Mouse (Mus musculus) midbrain, embryonic 15.5 days (tissue): ENCODE results near the gene Ccnd3. TPM values are rescaled to one million over a fixed set of nuclear protein-coding genes. Genes with fewer than 3 reads are reported as not detected.
"Not testable (repeated sequence)": the region's sequence is repeated elsewhere in the genome, so short reads cannot be mapped to it uniquely, and the experiment has no call there.

Experiments used
- ATAC-seq: fragments of 200-750 bp; cut with Nextera tagmentation; replicated peaks from 2 replicates; pipeline ENCODE4 v1.8.0; 2017; ENCODE audit warnings: moderate TSS enrichment
- H3K27ac ChIP-seq: fragments of 300-500 bp; sonication (generic); 2 replicates; pipeline ENCODE4 v1.5.1; 2015; ENCODE audit warnings: mild to moderate bottlenecking, inconsistent platforms
- H3K27me3 ChIP-seq: fragments of 300-500 bp; sonication (generic); replicated peaks from 2 replicates; pipeline ENCODE4 v1.6.1; 2015; ENCODE audit warnings: inconsistent platforms
- H3K36me3 ChIP-seq: fragments of 300-500 bp; sonication (generic); replicated peaks from 2 replicates; pipeline ENCODE4 v1.6.1; 2015; ENCODE audit warnings: inconsistent platforms
- H3K4me1 ChIP-seq: fragments of 300-500 bp; sonication (generic); 2 replicates; pipeline ENCODE4 v1.6.1; 2015; ENCODE audit warnings: inconsistent platforms
- H3K4me2 ChIP-seq: fragments of 300-500 bp; sonication (generic); 2 replicates; pipeline ENCODE4 v1.6.1; 2015; ENCODE audit warnings: inconsistent platforms, mild to moderate bottlenecking, moderate library complexity
- H3K4me3 ChIP-seq: fragments of 300-500 bp; sonication (generic); 2 replicates; pipeline ENCODE4 v1.5.1; 2015; ENCODE audit warnings: mild to moderate bottlenecking, inconsistent platforms
- H3K9ac ChIP-seq: fragments of 300-500 bp; sonication (generic); 2 replicates; pipeline ENCODE4 v1.6.1; 2015; ENCODE audit warnings: mild to moderate bottlenecking, inconsistent platforms
- H3K9me3 ChIP-seq: fragments of 300-500 bp; sonication (generic); 2 replicates; pipeline ENCODE4 v1.6.1; 2016; ENCODE audit warnings: inconsistent platforms
- WGBS: fragments of 180-500 bp; shearing (Covaris S2); methylation state at CpG from one replicate; pipeline ENCODE4 v1.1.7; 2015; ENCODE audit warnings: mixed read lengths; 5-methylcytosine and 5-hydroxymethylcytosine counted together
- polyA plus RNA-seq: library from polyadenylated mRNA; unstranded; fragments of >200 nt; fragmentation: Nextera tagmentation; extraction: Ambion mirVana; gene quantifications from 2 replicates; pipeline ENCODE4 v1.2.1, GENCODE M21; 2015

Gene Ccnd3
- polyA plus RNA-seq, 1 experiment from 2014 or later = 74.0 TPM

DNA sequence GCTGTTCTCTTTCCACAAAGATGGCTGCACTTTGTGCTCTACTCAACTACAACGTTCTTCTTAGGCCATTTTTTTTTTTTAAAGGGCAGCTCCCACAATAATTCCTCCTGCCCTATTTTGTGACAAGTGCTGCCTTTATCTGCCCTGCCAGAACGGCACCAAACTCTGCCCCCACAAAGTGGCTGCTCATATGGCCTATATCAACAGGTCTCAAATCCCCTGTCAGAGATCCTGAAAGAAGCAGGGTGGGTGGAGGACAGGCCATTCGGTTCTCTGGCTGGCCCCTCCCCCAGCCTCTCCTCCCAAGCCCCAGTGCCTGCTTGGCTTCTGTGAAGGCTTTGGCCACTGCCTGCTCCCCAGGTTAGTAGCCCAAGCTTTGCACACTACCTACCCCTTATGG is 19.9 kb upstream of the Ccnd3 start:
- no peak overlapping the region for H3K27ac ChIP-seq
- no peak overlapping the region for H3K4me3 ChIP-seq
- no peak overlapping the region for H3K4me2 ChIP-seq
- peaks cover 12% of the 10 kb centered on the region; the same call in 1 of the 2 replicates for H3K36me3 ChIP-seq
- ATAC-seq = no peak
- H3K9me3 ChIP-seq = no peaks in the 10 kb centered on the region
- H3K9ac ChIP-seq = no peak overlapping the region
- no peaks in the 10 kb centered on the region for H3K4me1 ChIP-seq
- WGBS = 8% methylated on average over 3 of the region's 3 CpGs
- no peaks in the 10 kb centered on the region for H3K27me3 ChIP-seq

- H3K4me2 ChIP-seq = no peak overlapping the region
- 77% methylated on average over 3 of the region's 3 CpGs for WGBS
- H3K4me3 ChIP-seq = no peak overlapping the region
- no peaks in the 10 kb centered on the region for H3K9me3 ChIP-seq
- no peak overlapping the region for H3K9ac ChIP-seq
- no peak overlapping the region for H3K27ac ChIP-seq
- ATAC-seq = no peak
- peaks cover 17% of the 10 kb centered on the region; the same call in 1 of the 2 replicates for H3K36me3 ChIP-seq
- no peaks in the 10 kb centered on the region for H3K4me1 ChIP-seq
- no peaks in the 10 kb centered on the region for H3K27me3 ChIP-seq
Measured at GRCm38 (mm10) chr17:47485791-47486190, 19.1 kb upstream of the Ccnd3 start.

DNA sequence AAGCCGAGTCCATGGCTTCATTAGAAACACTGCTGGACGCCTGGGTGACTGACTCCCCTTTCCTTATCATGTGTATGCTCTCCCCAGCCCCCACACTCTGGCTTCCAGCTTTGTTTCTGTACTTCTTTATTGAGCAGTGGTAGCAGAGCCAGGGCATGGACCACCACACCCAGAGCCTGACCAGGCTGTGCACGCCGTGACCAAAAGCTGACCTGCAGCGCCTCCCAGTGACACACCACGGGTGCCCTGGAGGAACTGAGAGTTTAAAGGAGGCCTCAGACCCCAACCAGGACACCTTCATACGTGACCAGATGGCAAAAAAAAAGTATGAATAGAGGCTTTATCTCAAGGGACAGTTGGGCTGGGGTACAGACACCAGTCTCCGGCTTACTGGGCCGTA is 14.1 kb upstream of the Ccnd3 start:
- Histone ChIP-seq H3K36me3 (peaks cover 45% of the 10 kb centered on the region), H3K27ac (no peak overlapping the region), H3K27me3 (no peaks in the 10 kb centered on the region), H3K4me2 (no peak overlapping the region), H3K4me1 (no peaks in the 10 kb centered on the region), H3K9ac (no peak overlapping the region), H3K4me3 (no peak overlapping the region), H3K9me3 (no peaks in the 10 kb centered on the region)
- ATAC-seq = no peak
- 84% methylated on average over 9 of the region's 9 CpGs for WGBS

DNA sequence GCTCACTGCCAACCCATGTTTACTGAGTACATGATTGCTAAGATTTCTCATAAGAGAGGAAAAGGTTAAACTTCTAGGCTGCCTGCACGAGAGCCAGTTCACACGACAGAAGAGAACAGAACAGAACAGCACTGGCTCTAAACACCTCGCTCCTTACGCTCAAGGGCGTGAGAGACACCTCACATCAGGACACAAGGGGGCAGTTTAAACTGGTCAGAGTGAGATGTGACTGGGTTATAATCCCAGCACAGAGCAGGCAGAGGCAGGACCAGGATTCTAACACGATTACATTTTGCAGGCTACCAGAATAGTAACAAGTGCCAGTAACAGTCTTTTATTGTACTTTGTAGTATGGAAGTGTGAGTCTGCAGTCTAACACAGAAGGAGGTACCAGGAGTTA is 12.1 kb upstream of the Ccnd3 start:
- Histone ChIP-seq H3K4me3 (no peak overlapping the region), H3K36me3 (peaks cover 52% of the 10 kb centered on the region), H3K4me2 (no peak overlapping the region), H3K9ac (no peak overlapping the region), H3K9me3 (no peaks in the 10 kb centered on the region), H3K27ac (no peak overlapping the region), H3K27me3 (no peaks in the 10 kb centered on the region), H3K4me1 (no peaks in the 10 kb centered on the region)
- WGBS = 82% methylated on average over 6 of the region's 6 CpGs
- no peak for ATAC-seq

- 88% methylated on average over 6 of the region's 6 CpGs for WGBS
- Histone ChIP-seq H3K4me2 (no peak overlapping the region), H3K36me3 (peaks cover 56% of the 10 kb centered on the region), H3K27ac (no peak overlapping the region), H3K27me3 (no peaks in the 10 kb centered on the region), H3K4me1 (no peaks in the 10 kb centered on the region), H3K9ac (no peak overlapping the region), H3K9me3 (no peaks in the 10 kb centered on the region), H3K4me3 (no peak overlapping the region)
- no peak for ATAC-seq
Measured at GRCm38 (mm10) chr17:47493653-47494052, 11.2 kb upstream of the Ccnd3 start.

DNA sequence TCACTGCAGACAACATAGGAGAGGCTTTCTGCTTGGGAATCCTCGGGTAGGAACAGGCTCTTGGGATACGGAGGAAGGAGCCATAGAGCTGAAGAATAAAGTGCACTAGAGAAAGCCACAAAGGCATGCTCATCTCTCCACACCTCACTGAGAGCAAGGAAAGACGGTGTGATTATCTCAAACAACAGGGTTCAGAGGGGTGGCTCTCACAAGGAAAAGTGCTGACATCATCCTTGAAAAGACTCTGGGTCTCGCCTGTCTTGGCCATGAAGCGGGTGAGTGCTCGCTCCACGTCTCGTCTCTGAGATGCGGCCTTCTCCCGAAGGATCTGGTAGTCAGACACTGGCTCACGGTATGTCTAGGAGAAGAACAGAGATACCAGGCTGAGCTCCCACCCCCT is 10.7 kb upstream of the Ccnd3 start:
- 93% methylated on average over 11 of the region's 11 CpGs for WGBS
- H3K27me3 ChIP-seq = no peaks in the 10 kb centered on the region
- peaks cover 54% of the 10 kb centered on the region for H3K36me3 ChIP-seq
- H3K4me2 ChIP-seq = no peak overlapping the region
- H3K9me3 ChIP-seq = no peaks in the 10 kb centered on the region
- no peak overlapping the region for H3K27ac ChIP-seq
- ATAC-seq = no peak
- no peak overlapping the region for H3K4me3 ChIP-seq
- no peak overlapping the region for H3K9ac ChIP-seq
- H3K4me1 ChIP-seq = no peaks in the 10 kb centered on the region

DNA sequence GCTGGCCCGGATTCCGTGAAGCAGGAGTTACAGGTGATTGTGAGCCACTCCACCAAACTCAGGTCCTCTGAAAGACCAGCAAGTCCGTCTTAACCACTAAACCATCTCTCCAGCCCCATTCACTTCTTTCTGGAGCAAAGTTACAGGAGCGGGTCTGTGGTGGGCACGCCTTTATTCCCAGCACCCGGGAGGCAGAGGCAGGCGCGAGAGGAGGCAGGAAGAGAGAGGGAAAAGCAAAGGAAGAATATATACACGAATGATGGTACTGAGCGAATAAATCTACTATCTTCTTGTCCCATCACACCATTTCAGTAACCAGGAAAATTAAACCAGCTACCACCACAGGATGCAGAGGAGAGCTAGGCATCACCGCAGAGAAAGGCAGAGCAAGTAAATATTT is 3.3 kb upstream of the Ccnd3 start:
- no peaks in the 10 kb centered on the region for H3K9me3 ChIP-seq
- peak overlapping the region; percentile 89 for H3K4me2 ChIP-seq
- H3K4me1 ChIP-seq = peaks cover 23% of the 10 kb centered on the region
- H3K9ac ChIP-seq = peak overlapping the region; percentile 96
- peak; percentile 16 for ATAC-seq
- peaks cover 12% of the 10 kb centered on the region; the same call in 1 of the 2 replicates for H3K36me3 ChIP-seq
- peak overlapping the region; percentile 88 for H3K27ac ChIP-seq
- H3K4me3 ChIP-seq = peak overlapping the region; percentile 92
- H3K27me3 ChIP-seq = no peaks in the 10 kb centered on the region
- WGBS = 9% methylated on average over 11 of the region's 11 CpGs

DNA sequence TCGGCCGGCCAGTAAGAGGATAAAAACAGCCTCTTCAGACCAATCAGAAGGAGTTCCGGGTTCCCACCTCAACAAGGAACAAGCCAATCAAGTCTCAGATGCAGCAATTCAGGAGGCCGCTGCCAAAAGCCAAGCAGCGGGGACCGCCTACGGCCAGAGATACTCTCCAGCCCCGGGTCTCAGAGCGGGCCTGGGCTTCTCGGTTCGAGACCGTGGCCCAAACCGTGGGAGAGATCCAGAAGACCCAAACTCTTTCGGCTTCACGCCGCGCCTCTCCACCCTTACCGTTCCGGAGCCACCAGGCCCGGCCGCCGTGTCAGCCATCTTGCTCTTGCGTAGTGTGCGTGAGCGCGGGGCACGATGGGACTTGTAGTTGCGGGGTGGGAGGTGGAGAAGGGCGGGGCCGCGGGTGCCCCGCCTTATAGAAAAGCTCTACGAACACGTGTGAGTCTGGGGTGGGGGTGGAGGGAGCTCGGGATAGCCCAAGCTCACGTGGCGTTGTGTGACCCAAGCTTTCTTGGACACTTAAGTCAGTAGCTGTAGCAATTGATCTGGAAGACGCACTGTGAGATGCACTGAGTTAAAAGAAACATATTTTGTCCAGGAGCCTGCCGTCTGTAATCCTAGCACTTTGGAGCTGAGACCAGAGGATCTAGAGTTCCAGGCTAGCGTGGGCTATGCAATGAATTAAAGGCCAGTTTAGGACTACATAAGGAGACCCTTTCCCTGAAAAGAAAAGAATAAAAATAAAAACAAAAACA is 2.7 kb upstream of the Ccnd3 start, which contains the start of gene Taf8:
Taf8 (minus strand) TSS at position 347 of the 761 bp plus-strand sequence.
- Histone ChIP-seq H3K27me3 (no peaks in the 10 kb centered on the region), H3K27ac (peak within 1 kb of the TSS; percentile 88), H3K9ac (peak within 1 kb of the TSS; percentile 96), H3K36me3 (0 out of 2 replicates have a peak, but pooled peaks cover 8% of the 10 kb centered on the region), H3K4me2 (peak within 1 kb of the TSS; percentile 89), H3K4me1 (peaks cover 23% of the 10 kb centered on the region), H3K4me3 (peak within 1 kb of the TSS; percentile 92), H3K9me3 (no peaks in the 10 kb centered on the region)
- WGBS = under 1% methylated on average over 40 of the region's 40 CpGs
- ATAC-seq = peak; percentile 97

DNA sequence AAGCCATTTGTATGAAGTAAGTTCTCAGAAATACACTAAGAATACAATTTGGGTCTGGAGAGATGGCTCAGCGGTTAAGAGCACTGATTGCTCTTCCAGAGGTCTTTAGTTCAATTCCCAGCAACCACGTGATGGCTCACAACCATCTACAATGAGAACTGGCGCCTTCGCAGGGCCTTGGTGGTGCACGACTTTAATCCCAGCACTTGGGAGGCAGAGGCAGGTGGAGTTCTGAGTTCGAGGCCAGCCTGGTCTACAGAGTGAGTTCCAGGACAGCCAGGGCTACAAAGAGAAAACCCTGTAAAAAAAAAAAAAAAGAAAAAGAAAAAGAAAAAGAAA is 2.2 kb upstream of the Ccnd3 start:
- peak overlapping the region; percentile 92 for H3K4me3 ChIP-seq
- 76% methylated on average over 6 of the region's 6 CpGs for WGBS
- H3K36me3 ChIP-seq, H3K27me3 ChIP-seq, H3K9ac ChIP-seq, ATAC-seq, H3K9me3 ChIP-seq: not testable (repeated sequence)
- peaks cover 23% of the 10 kb centered on the region for H3K4me1 ChIP-seq
- H3K27ac ChIP-seq = 0 out of 2 replicates have a peak overlapping the region, but pooled peaks have one; percentile 20
- peak overlapping the region; percentile 89; the same call in 1 of the 2 replicates for H3K4me2 ChIP-seq

DNA sequence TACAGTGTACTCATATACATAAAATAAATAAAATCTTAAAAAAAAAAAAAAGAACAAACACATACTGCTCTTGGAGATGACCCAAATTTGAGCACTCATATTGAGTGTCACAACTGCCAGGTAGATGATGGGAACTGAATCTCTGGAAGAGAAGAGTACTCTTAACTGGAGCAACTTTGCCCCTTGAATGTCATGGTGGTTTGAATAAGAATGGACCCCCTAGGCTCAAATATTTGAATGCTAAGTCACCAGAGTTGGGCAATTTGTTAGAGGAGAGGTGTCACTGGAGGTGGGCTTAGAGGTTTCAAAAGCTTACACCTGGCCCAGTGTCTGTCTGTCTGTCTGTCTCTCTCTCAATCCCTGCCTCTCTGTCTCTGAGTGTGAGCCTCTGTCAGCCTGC is 1.2 kb upstream of the Ccnd3 start:
- no peaks in the 10 kb centered on the region for H3K9me3 ChIP-seq
- H3K27ac ChIP-seq = no peak overlapping the region
- H3K4me2 ChIP-seq = no peak overlapping the region
- H3K27me3 ChIP-seq = no peaks in the 10 kb centered on the region
- ATAC-seq = no peak
- no peak overlapping the region for H3K9ac ChIP-seq
- no peak overlapping the region for H3K4me3 ChIP-seq
- H3K4me1 ChIP-seq = peaks cover 23% of the 10 kb centered on the region
- 0 out of 2 replicates have a peak, but pooled peaks cover 3% of the 10 kb centered on the region for H3K36me3 ChIP-seq

DNA sequence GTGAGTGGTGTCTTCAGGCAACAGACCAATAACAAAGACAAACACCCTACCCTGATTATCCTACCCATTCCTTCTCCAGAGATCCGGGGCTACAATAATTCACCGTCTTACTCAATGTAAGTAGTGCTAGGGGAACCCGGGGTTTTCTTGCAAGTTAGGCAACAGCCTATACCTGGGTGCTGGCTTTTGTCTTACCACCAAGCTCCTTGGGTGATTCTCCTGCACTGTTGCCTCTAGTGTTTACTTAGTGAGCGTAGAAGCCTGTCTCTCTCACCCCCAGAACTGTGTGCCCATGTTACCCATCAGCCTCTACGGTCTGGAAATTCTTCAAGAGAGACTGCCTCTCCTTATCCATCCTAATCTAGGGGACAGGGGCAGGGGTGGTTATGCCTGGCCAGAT is 623 bp upstream of the Ccnd3 start:
- no peak for ATAC-seq
- peak overlapping the region; percentile 53 for H3K4me2 ChIP-seq
- no peaks in the 10 kb centered on the region for H3K36me3 ChIP-seq
- no peak overlapping the region for H3K27ac ChIP-seq
- H3K9me3 ChIP-seq = no peaks in the 10 kb centered on the region
- no peak overlapping the region for H3K9ac ChIP-seq
- peaks cover 23% of the 10 kb centered on the region for H3K4me1 ChIP-seq
- no peaks in the 10 kb centered on the region for H3K27me3 ChIP-seq
- 79% methylated on average over 5 of the region's 5 CpGs for WGBS
- H3K4me3 ChIP-seq = peak overlapping the region; percentile 27; the same call in 1 of the 2 replicates

DNA sequence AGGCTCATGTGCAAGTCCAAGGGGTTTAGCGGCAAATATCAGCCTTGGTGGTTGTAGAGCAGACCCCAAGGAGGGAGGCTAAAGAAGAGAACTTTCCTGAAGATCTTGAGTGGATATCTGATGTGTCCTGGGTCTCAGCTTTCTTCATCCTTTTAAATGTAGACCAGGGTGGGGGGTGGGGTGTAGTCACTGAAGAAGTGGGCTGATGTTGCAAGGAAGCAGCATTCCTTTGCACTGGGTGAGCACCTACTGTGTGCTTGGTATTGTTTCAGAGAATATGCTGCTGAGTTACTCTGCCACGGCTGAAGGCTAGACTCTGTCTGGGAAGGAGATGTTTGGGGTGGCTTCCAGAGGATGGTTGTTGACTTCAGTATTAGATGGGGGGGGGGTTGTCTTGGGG is 715 bp downstream of the Ccnd3 start:
- Histone ChIP-seq H3K4me2 (peak overlapping the region; percentile 53; the same call in 1 of the 2 replicates), H3K27me3 (no peaks in the 10 kb centered on the region)

GRCm38 (mm10) chr17:47506042-47506441 is 1.2 kb downstream of the Ccnd3 start:
- ATAC-seq = no peak
- Histone ChIP-seq H3K27ac (no peak overlapping the region), H3K4me1 (peaks cover 20% of the 10 kb centered on the region), H3K36me3 (no peaks in the 10 kb centered on the region), H3K9me3 (no peaks in the 10 kb centered on the region), H3K27me3 (no peaks in the 10 kb centered on the region), H3K4me2 (no peak overlapping the region), H3K9ac (no peak overlapping the region), H3K4me3 (no peak overlapping the region)
- 100% methylated on average over 1 of the region's 1 CpGs for WGBS

More for the DNA sequence above, 715 bp downstream of the Ccnd3 start:
- 66% methylated on average over 2 of the region's 2 CpGs for WGBS
- no peak for ATAC-seq
- no peak overlapping the region for H3K27ac ChIP-seq
- H3K4me3 ChIP-seq = no peak overlapping the region
- peaks cover 23% of the 10 kb centered on the region for H3K4me1 ChIP-seq
- no peaks in the 10 kb centered on the region for H3K36me3 ChIP-seq
- H3K9ac ChIP-seq = no peak overlapping the region
- H3K9me3 ChIP-seq = no peaks in the 10 kb centered on the region
